Mouse (Mus musculus) liver, postnatal 0 days (tissue): ENCODE measurements around the gene Trappc13. TPM values are rescaled to one million over a fixed set of nuclear protein-coding genes. Genes with fewer than 3 reads are reported as not detected.

Experiments
- ATAC-seq: fragments of 200-750 bp; cut with Nextera tagmentation; 2 replicates; pipeline ENCODE4 v1.8.0; 2017; ENCODE audit warnings: mild to moderate bottlenecking, moderate library complexity
- DNase-seq: peaks from one replicate; pipeline ENCODE4 v3.0.0-alpha.2; 2016
- H3K27ac ChIP-seq: fragments of 300-500 bp; sonication (generic); 2 replicates; pipeline ENCODE4 v1.5.1; 2014; ENCODE audit warnings: antibody characterized with exemption, moderate library complexity, mild to moderate bottlenecking, low read depth
- H3K27me3 ChIP-seq: fragments of 300-500 bp; sonication (generic); 2 replicates; pipeline ENCODE4 v1.6.1; 2014; ENCODE audit warnings: low read length, control low read depth, mixed read lengths; ENCODE audit not compliant: insufficient read depth
- H3K36me3 ChIP-seq: fragments of 300-500 bp; sonication (generic); replicated peaks from 2 replicates; pipeline ENCODE4 v1.6.1; 2014; ENCODE audit warnings: mild to moderate bottlenecking, control low read depth, low read length, moderate library complexity, mixed read lengths; ENCODE audit not compliant: insufficient read depth
- H3K4me1 ChIP-seq: fragments of 300-500 bp; sonication (generic); 2 replicates; pipeline ENCODE4 v1.6.1; 2014; ENCODE audit warnings: antibody characterized with exemption, mild to moderate bottlenecking, control low read depth; ENCODE audit not compliant: insufficient read depth
- H3K4me2 ChIP-seq: fragments of 300-500 bp; sonication (generic); 2 replicates; pipeline ENCODE4 v1.6.1; 2014; ENCODE audit warnings: low read depth, mild to moderate bottlenecking, low read length, moderate library complexity, mixed read lengths
- H3K4me3 ChIP-seq: fragments of 300-500 bp; sonication (generic); 2 replicates; pipeline ENCODE4 v1.5.1; 2014; ENCODE audit warnings: low read depth, low read length
- H3K9ac ChIP-seq: fragments of 300-500 bp; sonication (generic); replicated peaks from 2 replicates; pipeline ENCODE4 v1.6.1; 2014; ENCODE audit warnings: mild to moderate bottlenecking, moderate library complexity
- H3K9me3 ChIP-seq: fragments of 300-500 bp; sonication (generic); 2 replicates; pipeline ENCODE4 v1.6.1; 2016; ENCODE audit warnings: mild to moderate bottlenecking, control low read depth, low read length, mixed read lengths
- CTCF ChIP-seq: sonication (generic); IDR thresholded peaks from 2 replicates; pipeline ENCODE4 v1.5.1; 2016; ENCODE audit warnings: antibody characterized with exemption, low read depth
- EP300 ChIP-seq: IDR thresholded peaks from 2 replicates; pipeline ENCODE4 v1.6.1; 2016; ENCODE audit warnings: antibody characterized with exemption, low read depth, mild to moderate bottlenecking
- WGBS: fragments of 180-500 bp; shearing (Covaris S2); extraction: QIAGEN DNeasy Blood & Tissue Kit; methylation state at CpG from one replicate; pipeline ENCODE4 v1.1.7; 2014; ENCODE audit not compliant: insufficient replicate concordance; 5-methylcytosine and 5-hydroxymethylcytosine counted together
- polyA plus RNA-seq: library from polyadenylated mRNA; unstranded; fragments of >200 nt; fragmentation: Nextera tagmentation; extraction: Ambion mirVana; gene quantifications from 2 replicates; pipeline ENCODE4 v1.2.1, GENCODE M21; 2015

Gene Trappc13
- polyA plus RNA-seq, 1 experiment from 2014 or later = 21.5 TPM

GRCm38 (mm10) chr13:104145646-104146045 is 32.6 kb downstream of the Trappc13 start:
- no peaks in the 10 kb centered on the region for H3K9me3 ChIP-seq
- no peaks in the 10 kb centered on the region for H3K4me1 ChIP-seq
- no peak overlapping the region for H3K27ac ChIP-seq
- no peaks in the 10 kb centered on the region for H3K27me3 ChIP-seq
- TF ChIP-seq CTCF (no peak), EP300 (no peak)
- DNase-seq = no peak
- peaks cover 58% of the 10 kb centered on the region for H3K36me3 ChIP-seq
- ATAC-seq = no peak
- 84% methylated on average over 3 of the region's 3 CpGs for WGBS
- H3K4me2 ChIP-seq = no peak overlapping the region
- H3K9ac ChIP-seq = no peak overlapping the region
- no peak overlapping the region for H3K4me3 ChIP-seq

GRCm38 (mm10) chr13:104144871-104145270 is 33.4 kb downstream of the Trappc13 start:
- H3K9ac ChIP-seq = no peak overlapping the region
- H3K4me2 ChIP-seq = no peak overlapping the region
- 81% methylated on average over 9 of the region's 9 CpGs for WGBS
- 0 out of 2 replicates have a peak, but pooled peaks cover 1% of the 10 kb centered on the region for H3K4me1 ChIP-seq
- DNase-seq (no peak), ATAC-seq (no peak)
- H3K9me3 ChIP-seq = no peaks in the 10 kb centered on the region
- no peaks in the 10 kb centered on the region for H3K27me3 ChIP-seq
- H3K36me3 ChIP-seq = peaks cover 58% of the 10 kb centered on the region
- TF ChIP-seq CTCF (no peak), EP300 (no peak)
- no peak overlapping the region for H3K4me3 ChIP-seq
- no peak overlapping the region for H3K27ac ChIP-seq

GRCm38 (mm10) chr13:104139369-104140209 is 38.7 kb downstream of the Trappc13 start:
- no peaks in the 10 kb centered on the region for H3K27me3 ChIP-seq
- no peak overlapping the region for H3K4me3 ChIP-seq
- H3K27ac ChIP-seq = no peak overlapping the region
- DNase-seq (peak; percentile 87), ATAC-seq (peak; percentile 73)
- no peaks in the 10 kb centered on the region for H3K9me3 ChIP-seq
- peak overlapping the region; percentile 54 for H3K4me2 ChIP-seq
- 29% methylated on average over 13 of the region's 13 CpGs for WGBS
- H3K36me3 ChIP-seq = peaks cover 20% of the 10 kb centered on the region
- 0 out of 2 replicates have a peak, but pooled peaks cover 4% of the 10 kb centered on the region for H3K4me1 ChIP-seq
- peak; percentile 96 for TF ChIP-seq CTCF
- no peak for TF ChIP-seq EP300
- H3K9ac ChIP-seq = no peak overlapping the region

- H3K27ac ChIP-seq = no peak overlapping the region
- no peak for DNase-seq
- WGBS = 73% methylated on average over 4 of the region's 4 CpGs
- H3K27me3 ChIP-seq = no peaks in the 10 kb centered on the region
- ATAC-seq = no peak
- no peaks in the 10 kb centered on the region for H3K9me3 ChIP-seq
- H3K4me3 ChIP-seq = no peak overlapping the region
- no peak overlapping the region for H3K4me2 ChIP-seq
- TF ChIP-seq EP300 = no peak
- no peak for TF ChIP-seq CTCF
- H3K9ac ChIP-seq = no peak overlapping the region
- peaks cover 4% of the 10 kb centered on the region; the same call in 1 of the 2 replicates for H3K4me1 ChIP-seq
- H3K36me3 ChIP-seq = no peaks in the 10 kb centered on the region
Observed at GRCm38 (mm10) chr13:104134510-104135085, 43.7 kb downstream of the Trappc13 start.

GRCm38 (mm10) chr13:104132561-104132960 is 45.7 kb downstream of the Trappc13 start:
- no peaks in the 10 kb centered on the region for H3K9me3 ChIP-seq
- peaks cover 4% of the 10 kb centered on the region; the same call in 1 of the 2 replicates for H3K4me1 ChIP-seq
- H3K4me3 ChIP-seq = no peak overlapping the region
- no peak for DNase-seq
- no peaks in the 10 kb centered on the region for H3K36me3 ChIP-seq
- TF ChIP-seq CTCF = no peak
- TF ChIP-seq EP300 = no peak
- no peaks in the 10 kb centered on the region for H3K27me3 ChIP-seq
- H3K9ac ChIP-seq = no peak overlapping the region
- 68% methylated on average over 2 of the region's 2 CpGs for WGBS
- ATAC-seq = peak; percentile 80
- H3K27ac ChIP-seq = no peak overlapping the region
- H3K4me2 ChIP-seq = no peak overlapping the region

- DNase-seq = no peak
- 76% methylated on average over 20 of the region's 20 CpGs for WGBS
- no peak overlapping the region for H3K27ac ChIP-seq
- TF ChIP-seq CTCF = no peak
- no peak for TF ChIP-seq EP300
- no peak overlapping the region for H3K4me2 ChIP-seq
- no peaks in the 10 kb centered on the region for H3K4me1 ChIP-seq
- no peaks in the 10 kb centered on the region for H3K9me3 ChIP-seq
- no peak overlapping the region for H3K4me3 ChIP-seq
- H3K27me3 ChIP-seq = no peaks in the 10 kb centered on the region
- ATAC-seq = no peak
- H3K9ac ChIP-seq = no peak overlapping the region
- no peaks in the 10 kb centered on the region for H3K36me3 ChIP-seq
Observed at GRCm38 (mm10) chr13:104123662-104124381, 54.4 kb downstream of the Trappc13 start.
